Mouse (Mus musculus) kidney, postnatal 14 days (tissue): Measurements from ENCODE around the gene Nr2f2.
A peak's percentile ranks its signal among the peaks of the same experiment; 100 is the strongest.

Experiments
- DNase-seq: peaks from one replicate; pipeline ENCODE4 v3.0.0; 2022; ENCODE audit warnings: mixed read lengths

Gene Nr2f2

DNA sequence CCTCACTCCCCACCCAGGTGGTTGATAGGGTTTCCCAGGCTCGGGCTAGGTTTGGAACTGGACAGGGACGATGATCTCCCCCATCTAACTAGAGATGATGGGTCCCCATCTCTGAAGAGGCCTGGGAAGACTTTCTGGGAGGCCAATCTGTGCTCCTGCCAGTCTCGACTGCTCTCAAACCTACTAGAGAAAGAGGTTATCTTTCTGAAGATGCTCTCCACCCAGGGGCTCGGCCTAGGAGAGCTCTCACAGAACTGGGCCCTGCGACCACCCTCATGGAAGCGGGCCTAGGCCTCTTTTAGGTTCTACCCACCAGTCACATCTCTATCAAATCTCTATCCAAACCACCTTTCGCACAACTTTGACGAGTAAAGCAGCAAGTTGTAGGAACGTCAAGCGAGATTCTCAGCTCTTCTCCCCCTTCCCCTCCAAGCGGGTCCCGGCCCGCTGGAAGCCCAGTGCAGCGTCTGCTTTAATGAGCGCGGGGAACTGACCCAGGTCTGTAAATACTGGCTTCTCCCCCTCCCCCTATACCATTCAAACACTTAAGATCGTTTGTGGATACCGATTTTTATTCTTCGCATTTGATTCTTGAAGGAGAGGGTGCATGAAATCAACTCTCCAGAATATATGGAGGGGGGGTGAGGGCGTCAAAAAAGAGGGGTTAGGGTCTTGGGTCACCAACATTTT, 16.4 kb downstream of the Nr2f2 start:
- no peak for DNase-seq

DNA sequence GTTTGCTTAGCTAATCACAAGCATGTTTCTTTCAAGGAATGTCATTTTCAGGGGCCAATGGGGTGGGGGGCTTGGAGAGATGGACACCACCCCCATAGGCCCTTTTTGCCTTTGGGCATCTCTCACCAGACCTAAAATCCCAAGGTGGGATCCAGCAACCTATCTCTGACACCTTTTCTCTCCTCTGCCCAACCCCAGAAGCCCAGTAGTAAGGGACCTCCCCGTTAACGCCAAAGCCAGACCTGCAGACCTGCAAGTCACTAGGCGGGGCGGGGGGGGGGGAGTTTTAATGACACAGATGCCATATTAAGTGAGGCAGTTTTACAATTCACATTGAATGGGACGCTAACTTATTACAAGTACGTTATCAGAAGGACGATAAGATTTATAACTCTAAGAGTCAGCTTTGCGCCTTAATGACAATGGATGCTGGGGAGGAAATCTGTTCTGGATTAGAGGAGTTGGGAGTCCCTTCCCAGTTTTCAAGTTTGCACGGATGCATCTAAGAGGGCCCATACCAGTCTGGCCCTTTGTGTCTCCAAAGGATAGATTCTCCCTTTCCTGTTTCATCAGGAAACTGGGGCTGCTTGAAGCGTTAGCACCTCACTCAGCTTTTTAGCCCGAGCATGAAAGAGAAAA, 17.4 kb downstream of the Nr2f2 start:
- no peak for DNase-seq

DNA sequence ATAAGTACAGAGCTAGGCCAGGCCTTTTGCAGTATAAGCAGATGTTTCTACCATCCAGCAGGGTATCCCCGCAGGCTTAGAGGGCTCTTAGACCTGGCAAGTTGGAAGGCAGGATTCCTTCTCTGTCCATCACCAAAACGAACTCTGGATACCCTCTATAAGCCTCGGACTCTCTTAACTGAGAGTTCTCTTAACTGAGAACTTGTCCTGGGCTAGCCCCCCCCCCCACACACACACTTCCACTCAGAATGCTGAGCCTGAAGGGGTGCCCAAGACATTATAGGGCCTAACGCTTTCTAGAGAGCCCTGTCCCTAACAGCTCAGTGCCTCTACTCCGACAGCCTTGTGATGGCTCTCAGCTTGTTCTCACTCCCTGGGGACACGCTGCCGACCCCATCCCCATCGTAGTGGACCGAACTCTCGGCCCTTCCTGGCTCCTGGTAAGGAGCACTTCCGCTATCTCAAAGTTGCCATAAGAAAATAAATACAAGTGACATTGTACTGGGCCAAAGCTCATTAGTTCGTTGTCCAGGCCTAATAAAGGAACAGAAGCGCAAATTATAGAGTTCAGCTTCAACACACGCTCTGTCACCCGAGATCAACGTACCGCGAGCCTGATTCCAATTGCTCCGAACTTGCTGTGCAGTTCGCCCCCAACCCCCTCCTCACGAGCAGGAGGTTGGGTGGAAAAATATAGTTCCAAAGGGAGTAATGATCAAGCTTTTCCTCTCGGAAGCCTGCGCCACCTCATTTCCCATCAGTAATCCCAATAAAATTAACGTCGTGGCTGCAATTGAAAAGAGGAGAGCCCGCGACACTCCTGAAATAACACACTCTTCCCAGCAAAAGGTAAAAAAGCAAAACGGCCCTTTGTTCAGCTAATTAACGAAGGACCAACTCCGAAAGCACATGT, 18.2 kb downstream of the Nr2f2 start:
- no peak for DNase-seq

DNA sequence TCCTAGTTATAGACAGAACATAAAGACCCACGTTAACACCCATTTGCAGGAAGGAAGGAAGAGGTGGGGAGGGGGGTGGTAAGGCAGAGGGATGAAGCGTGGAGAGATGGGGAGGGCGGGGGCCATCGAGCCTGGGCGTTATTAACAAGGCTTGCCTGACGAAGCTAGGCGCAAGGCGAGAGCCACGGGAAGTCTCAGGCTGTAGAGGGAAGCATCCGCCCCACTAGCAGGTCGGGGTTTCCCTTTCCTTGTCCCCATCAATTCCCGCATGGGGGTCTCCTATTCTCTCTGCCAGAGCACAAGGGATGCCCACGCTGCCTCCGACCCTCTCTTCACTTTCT, 18.9 kb downstream of the Nr2f2 start:
- no peak for DNase-seq

DNA sequence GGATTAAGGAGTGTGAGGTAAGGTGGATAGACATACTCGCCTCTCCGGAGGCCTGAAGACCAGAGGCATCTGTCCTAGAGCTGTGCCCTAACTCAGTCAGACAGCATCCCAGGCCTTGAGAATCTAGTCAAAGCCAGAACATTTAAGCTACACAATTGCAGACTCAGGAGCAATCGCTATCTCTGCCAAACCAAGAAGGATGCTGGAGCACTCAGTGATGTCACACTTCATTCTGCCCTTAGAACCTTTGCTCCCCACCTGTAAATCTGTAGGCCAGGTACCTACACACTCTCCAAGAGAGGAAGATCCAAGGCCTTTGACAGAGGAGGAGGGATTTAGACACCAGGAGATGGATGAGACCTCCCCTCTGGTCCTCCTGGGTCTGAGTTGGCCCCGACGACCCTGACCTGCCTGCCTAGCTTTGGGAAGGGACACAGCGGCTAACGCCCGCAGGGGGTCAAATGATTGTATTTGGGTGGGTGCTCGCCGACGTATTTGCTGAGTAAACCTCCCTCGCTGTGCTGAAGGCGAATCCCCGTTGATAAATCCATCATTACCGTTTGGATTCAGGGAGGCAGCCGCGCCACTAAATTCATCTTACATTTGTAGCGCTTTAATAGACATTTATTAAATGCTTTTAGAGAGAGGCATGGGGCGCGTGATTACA, 19.5 kb downstream of the Nr2f2 start:
- no peak for DNase-seq

DNA sequence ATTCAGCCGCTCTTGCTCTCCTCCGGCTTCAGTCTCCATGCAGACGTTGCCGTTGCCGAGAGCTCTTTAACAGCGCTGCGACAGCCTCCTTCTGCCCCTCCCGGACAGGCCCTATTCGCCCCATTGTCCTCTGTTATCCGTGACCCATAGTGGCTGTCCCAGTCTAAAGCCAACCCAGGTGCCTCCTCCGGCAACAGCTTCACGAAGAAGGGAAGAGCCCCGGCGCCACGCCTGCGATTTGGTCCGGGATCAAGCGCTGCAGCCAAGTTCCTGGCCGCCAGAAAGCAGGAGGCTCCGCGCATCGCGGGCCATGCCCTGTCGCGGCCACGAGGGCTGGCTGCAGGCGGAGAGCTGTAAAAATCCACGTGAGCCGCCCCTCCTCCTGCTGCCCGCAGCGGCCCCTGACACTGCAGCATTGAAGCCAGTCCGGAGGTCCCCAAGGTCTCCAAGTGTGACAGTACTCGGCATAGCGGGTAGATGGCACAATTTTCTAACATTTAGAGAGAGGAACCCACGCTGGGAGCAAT, 20.5 kb downstream of the Nr2f2 start:
- peak; percentile 91 for DNase-seq

DNA sequence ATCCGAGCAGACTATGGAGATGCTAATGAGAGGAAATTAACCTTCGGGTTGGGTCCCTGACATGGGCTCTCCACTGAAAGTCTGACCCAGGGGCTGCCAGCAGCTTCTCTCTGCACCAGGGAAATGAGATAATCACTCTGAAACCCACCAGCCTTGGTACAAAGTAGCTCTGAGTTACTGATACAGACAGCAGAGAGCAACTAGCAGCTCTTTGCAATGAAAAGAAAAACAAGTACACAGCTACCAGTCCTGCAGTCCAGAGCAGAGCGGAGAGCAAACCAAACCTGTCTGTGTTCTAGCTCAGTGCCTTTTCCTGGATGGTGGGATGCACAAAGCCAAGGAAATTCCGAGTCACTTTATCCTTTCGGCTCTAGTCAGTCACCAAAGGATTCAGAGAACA, 23.1 kb downstream of the Nr2f2 start:
- no peak for DNase-seq

DNA sequence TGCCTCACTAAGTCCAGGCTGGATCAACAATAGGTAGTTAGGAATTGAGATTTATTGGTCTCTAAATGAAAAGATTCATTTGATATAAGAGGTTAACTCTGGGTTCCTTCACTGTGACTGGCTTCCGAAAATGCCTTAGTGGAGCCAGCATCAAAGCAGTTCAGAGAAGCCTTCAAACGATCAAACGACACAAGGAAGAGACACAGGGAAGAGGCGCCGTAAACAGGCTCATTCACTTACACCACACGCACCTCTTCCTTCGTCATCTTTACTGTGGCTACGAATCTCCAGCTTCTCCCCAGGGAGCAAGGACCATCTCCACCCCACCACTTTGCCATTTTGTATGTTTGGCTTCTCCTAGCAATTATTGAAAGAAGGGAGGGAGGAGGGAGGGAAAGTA, 23.8 kb downstream of the Nr2f2 start:
- no peak for DNase-seq

DNA sequence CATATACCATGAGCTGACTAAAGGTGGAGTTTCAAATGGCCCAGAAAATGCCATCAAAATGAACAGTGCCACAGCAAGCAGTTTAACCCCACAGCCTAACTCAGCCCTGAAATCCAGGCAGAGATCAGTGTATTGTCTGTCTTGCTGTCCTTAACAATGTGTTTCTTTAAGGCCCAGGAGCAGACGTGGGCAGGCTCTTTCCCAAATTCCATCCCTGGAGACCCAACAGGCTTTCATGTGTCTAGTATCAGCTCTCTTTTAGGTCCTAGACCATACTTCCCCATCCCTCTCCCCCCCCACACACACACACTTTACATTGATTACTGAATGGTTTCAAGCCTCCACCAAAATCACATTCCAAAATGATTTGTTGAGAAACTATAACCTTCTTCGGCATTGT, 24.5 kb downstream of the Nr2f2 start:
- no peak for DNase-seq

DNA sequence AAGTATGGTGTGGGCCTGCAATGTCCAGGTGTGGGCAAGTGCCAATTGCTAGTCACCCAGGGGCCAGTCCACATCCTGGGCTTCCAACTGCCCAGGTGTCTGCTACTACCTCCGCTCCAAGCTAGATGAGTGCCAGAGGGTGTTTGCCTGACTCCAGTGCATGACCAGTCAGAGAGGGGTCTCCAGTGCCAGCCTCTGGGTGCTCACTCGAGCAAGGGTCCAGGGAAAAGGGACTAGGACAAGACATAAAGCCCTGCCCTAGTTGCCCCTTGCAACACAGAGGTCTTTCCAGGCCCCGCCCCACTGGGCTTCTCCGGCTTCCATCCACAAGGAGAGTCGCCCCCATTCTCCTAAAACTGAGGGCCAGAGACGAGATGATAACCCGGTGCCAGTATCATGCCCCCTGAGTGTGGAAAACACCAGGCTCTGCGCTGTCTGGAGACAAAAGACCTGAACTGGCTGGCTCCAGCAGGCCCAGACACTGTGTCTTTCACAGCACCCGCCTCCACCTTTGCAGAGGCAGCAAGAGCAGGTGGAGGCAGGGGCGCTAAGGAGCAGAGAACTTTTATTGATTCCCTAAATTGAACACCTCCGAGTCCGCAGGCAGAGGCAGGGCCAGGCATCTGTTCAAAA, 26.4 kb downstream of the Nr2f2 start:
- DNase-seq, result no peak

DNA sequence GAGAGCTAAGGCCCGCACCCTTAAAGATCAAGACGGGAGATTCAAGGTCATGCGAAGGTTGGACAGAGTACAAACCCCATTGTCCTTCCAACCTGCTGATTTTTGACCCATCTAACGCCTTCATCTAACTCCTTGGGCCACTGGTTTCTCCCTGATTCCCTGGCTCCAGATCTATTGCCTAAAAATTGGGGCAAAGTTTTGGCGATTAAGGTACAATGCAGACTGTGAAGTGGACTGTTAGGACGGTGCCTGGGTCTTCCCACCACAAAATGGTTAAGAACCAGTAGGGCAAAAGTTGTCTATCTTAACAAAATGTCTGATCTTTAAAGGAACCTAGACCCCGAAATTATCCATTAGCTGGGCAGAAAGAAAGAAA, 28.3 kb downstream of the Nr2f2 start:
- DNase-seq, result no peak

DNA sequence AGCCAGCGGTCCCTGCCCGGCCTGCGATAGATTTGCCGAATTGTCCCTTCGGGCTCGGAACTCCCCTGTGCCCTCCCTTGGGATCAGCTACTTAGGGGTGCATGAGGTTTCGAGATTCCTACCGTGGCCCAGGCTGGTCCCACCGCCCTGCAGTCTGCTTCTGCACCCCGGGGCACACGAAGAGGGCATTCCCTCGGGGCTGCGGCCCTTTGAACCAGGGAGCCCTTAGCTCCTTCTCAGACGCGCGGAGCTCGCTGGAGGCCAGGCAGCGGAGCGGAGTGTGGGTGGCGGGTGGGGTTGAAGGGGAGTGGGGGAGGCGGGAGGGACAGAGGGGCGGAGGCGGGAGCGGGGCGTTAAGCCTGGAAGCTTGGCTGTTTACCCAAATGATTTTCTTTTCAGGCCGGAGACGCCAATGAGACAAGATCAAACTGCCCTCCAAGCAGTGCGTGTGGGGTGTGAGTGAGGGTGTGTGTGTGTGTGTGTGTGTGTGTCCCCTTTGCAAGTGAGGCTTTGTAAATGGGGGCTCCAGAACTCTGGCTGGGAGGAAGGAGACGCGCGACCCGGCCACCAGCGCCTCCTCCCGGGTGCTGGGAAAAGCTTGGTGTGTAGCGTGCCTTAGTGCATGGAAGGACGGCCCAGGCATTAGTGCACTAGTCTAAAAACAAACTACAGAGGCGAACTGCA, 28.8 kb downstream of the Nr2f2 start:
- DNase-seq, result peak; percentile 67

DNA sequence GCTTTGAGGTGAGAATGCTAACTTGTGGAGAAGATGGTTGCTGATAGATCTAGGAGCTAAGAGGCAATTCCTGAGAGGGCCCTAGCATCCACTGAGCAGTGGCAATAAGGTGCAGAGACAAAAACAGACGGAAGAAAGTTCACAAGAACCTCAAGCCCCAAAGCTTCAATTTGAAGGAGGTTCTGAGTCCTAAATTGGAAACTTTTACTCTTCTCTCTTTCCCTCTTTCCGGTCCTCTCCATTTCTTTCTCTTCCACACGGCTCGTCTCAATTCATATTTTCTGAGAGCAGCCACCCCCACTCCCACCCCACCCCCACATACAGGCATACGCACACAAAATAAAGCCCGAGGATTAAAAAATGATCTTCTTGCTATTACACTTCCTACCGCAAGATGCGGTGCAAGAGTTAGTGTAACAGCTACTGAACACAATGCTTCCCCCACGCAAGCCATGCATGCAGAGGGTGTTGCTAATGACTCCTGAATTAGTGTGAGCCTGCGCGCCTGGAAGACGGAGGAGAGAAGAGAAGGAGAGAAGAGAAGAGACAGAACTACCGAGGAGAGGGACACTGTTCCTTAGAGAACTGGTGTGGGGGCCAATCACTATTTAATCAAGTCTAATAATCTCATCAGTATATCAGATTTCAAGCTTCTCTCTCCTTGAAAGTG, 29.8 kb downstream of the Nr2f2 start:
- no peak for DNase-seq

DNA sequence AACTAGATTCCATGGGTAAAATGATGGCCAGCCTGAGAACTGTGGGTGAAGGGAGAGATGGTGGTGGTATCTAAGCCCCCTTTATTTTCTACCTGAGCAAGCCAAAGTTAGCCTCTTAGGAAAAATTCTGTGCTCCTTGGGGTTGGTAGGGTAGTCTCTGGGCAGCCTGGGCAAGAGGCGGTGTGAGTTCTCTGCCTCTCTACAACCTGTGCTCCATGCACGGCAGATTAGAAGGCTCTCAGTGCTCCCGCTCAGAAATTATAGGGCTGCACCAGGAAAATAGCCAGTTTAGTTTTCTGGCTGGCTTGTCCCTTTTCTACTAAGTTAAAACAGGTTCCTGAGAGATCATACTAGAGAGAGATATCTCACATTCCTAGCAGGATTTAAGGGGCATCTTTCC, 30.4 kb downstream of the Nr2f2 start:
- DNase-seq, result no peak

DNA sequence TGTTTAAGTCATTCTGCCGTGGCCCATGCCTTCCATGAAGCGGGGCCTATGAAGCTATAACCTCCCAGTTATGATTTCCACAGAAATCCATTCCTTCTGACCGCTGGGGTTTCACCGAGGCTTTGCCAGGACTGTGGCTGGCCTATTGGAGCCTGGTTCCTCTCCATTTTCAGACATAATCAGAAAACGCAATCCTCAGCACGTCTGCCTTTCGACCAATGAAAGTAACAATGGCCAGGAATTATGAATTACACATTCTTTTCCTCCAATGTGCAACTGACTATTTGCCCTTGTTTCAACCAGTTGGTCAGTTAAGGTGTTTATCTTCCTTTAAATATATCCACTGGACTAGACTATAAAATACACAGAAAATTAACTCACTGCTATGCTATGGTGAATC, 31.1 kb downstream of the Nr2f2 start:
- no peak for DNase-seq

DNA sequence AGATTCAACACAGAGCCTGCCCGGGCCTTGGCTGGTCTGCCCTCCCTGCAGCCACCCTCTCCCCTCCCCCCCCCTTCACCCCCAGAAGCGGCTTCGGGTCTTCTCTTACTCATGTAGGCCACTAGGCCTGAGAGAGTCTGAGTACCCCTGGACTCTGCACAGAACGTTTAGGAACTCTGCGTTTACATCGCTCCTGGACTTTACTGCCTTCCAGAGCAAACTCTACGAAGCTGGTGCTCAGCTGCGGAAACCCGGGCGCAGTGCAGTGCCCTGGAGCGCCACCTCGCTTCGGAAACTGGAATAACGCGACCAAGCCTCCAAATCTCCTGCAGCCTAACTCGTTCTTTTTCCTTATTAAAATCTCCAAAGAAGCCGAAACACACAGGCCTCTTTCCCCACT, 31.7 kb downstream of the Nr2f2 start:
- DNase-seq, result peak; percentile 91

DNA sequence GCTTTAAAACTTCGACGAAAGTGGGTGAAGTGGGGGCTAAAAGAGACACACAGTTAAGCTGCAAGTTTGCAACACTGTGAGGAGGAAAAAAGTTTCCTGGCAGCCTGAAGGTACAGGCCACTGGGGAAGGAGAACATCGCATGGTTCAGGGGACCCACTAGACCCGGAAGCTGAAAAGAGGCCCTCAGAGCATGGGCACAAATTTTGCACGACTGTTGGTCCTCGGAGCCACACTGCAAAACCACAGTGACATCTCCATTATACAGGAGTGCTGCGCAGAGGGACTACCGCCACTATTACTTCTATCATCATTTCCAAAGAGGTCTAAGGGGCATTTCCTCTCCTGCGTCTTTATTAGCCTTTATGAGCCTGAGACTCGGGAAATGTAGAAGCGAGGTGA, 32.7 kb downstream of the Nr2f2 start:
- DNase-seq, result no peak

DNA sequence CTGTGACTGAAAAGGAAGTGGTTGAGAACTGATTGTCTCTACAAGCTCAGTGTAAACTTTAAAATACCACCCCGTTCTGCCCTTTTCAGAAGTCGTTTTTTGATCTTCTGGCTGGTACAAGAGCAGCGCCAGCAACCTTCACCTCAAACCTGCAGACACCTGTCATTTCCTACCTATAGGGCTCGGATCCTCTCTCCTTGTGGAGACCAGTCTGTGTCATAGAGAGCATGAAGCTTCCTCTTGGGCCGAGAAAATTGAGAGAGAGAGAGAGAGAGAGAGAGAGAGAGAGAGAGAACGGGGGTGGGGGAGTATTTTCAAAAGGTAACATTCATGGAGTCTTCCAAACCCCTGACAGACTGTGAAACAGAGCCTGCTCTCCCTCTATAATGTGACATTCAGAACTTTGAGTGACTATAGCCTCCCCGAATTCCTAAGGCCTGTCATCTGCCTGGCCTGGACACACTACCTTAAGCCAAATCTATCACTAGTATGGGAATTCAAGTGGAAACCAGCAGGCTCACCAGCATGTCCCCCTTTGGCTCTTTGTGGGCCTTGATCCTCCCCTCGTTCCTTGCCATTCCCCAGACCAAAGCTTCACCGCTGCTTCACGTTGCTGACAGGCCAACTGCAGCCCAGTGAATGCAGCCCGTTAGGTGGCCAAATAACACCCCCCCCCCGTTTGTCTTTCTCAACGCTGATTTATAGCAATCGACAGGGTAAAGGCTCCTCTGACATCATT, 33.4 kb downstream of the Nr2f2 start:
- no peak for DNase-seq

DNA sequence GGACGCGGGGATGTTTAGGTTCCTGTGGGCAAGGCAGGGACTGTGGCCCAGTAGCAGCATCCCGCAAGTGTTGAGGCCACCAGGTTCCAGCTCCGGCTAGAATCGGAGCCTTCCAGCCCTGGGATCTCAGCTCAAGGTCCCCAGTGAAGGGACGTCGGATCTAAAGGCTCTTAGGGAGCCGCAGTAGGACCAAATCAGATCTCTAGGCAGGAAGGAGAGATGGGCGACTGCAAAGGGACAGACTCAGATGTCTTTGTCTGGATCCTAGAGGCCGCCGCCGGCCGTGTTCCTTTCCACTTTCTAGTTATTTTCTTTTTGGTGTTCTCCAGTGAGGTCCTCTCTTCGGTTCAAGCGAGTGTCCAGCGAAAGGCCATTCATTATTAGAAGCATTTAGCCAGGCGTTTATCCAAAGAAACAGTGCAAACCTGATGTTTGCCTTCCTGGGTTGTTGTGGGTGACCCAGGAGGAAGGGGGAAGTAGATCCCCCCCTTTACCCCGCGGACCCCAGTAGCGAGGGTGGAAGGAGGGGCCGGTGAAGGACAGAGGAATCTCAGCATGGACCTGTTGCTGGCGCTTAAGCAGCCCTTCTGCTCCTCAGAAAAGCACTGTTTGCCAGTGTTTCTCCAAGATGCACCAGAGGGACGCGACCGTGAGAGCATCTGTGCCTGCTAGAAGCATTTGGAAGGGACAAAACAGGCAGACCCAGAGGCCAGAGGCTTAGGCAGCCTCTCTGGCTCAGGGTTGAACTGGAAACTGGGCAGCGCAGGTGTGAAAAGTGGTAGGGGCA, 34.3 kb downstream of the Nr2f2 start:
- DNase-seq, result no peak
